ENCODE assay signal across 28 mouse cellular contexts in the genomic region with DNA sequence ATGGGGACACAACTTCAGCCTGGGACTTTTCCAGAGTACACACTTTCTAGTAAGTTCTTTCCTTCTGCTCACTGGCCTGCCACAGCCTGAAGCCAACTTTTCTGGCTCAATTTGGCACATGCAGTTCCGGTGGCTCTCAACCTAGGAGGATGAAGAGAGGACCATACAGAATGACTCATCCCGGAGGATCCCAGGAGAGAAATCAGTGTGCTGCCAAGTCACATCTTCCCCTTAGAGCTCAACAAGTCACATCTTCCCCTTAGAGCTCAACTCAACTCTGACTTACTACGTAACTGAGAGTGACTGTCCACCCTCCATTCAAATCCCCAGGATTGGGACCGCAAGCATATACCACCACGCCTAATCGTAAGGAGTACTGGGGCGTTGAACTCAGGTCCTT. TPM values are rescaled to one million over a fixed set of nuclear protein-coding genes. Genes with fewer than 3 reads are reported as not detected.
DNase-seq lines count a peak whose midpoint lies in the region; ATAC-seq and TF ChIP-seq lines count a peak whose summit lies in the region.
"Had no signal": no experiment of that assay in that cellular context is flagged by ENCODE, and none has a peak within 500 bp of the region (broad histone marks: within the 10 kb centered on the region; RNA-seq: fewer than 3 reads in every experiment).

No protein-coding gene starts in this region.

- no peak for TF ChIP-seq CTCF in bone marrow, adult 2 months (IDR thresholded peaks at IDR 0.05; ENCODE audit: control insufficient read depth, insufficient read depth, low read length)
- no peak for TF ChIP-seq CTCF in cerebellum, adult 2 months (IDR thresholded peaks at IDR 0.05; ENCODE audit: borderline replicate concordance, insufficient read depth, low read depth, low read length)

- TF ChIP-seq POLR2A in bone marrow, adult 2 months (IDR thresholded peaks at IDR 0.05; ENCODE audit: borderline replicate concordance, control insufficient read depth, low read depth, low read length) = no peak
- TF ChIP-seq POLR2A in cerebellum, adult 2 months (IDR thresholded peaks at IDR 0.05; ENCODE audit: borderline replicate concordance, insufficient read depth, low read length) = no peak

- ATAC-seq in heart, embryonic 11.5 days (replicated peaks; ENCODE audit: insufficient number of reproducible peaks, low FRiP score, low TSS enrichment) = no peak
- ATAC-seq in liver, embryonic 15.5 days (ENCODE audit: insufficient read depth) = no peak
- ATAC-seq in hindbrain, embryonic 14.5 days (ENCODE audit: low FRiP score) = no peak
- ATAC-seq in erythroid progenitor cell, adult 5-6 weeks (replicated peaks; ENCODE audit: low FRiP score, poor library complexity, severe bottlenecking) = no peak
- ATAC-seq: forebrain, embryonic 14.5 days; intestine, embryonic 16.5 days; midbrain, embryonic 15.5 days; Patski had no signal

- H3K9ac ChIP-seq in heart, embryonic 11.5 days (ENCODE audit: low read depth, low read length) = no peak overlapping the region
- H3K9ac ChIP-seq in liver, embryonic 15.5 days = no peak overlapping the region
- H3K9ac ChIP-seq in hindbrain, embryonic 14.5 days = no peak overlapping the region
- H3K9ac ChIP-seq: lung, embryonic 15.5 days; midbrain, embryonic 15.5 days; neural tube, embryonic 15.5 days had no signal

- no peaks in the 10 kb centered on the region for H3K9me3 ChIP-seq in heart, embryonic 10.5 days
- H3K9me3 ChIP-seq in heart, embryonic 11.5 days (replicated peaks; ENCODE audit: control insufficient read depth, low read length) = no peaks in the 10 kb centered on the region
- H3K9me3 ChIP-seq in liver, embryonic 15.5 days (replicated peaks) = no peaks in the 10 kb centered on the region
- no peaks in the 10 kb centered on the region for H3K9me3 ChIP-seq in hindbrain, embryonic 14.5 days (ENCODE audit: control insufficient read depth, low read length)
- H3K9me3 ChIP-seq: G1E; lung, embryonic 15.5 days; midbrain, embryonic 10.5 days; midbrain, embryonic 15.5 days; neural tube, embryonic 15.5 days had no signal

- no peaks in the 10 kb centered on the region for H3K36me3 ChIP-seq in heart, embryonic 10.5 days
- H3K36me3 ChIP-seq in heart, embryonic 11.5 days (ENCODE audit: control insufficient read depth, insufficient read depth, low read length) = no peaks in the 10 kb centered on the region
- H3K36me3 ChIP-seq in liver, embryonic 15.5 days (replicated peaks) = no peaks in the 10 kb centered on the region
- no peaks in the 10 kb centered on the region for H3K36me3 ChIP-seq in hindbrain, embryonic 14.5 days (replicated peaks; ENCODE audit: control insufficient read depth, insufficient read depth)
- H3K36me3 ChIP-seq: lung, embryonic 15.5 days; midbrain, embryonic 10.5 days; midbrain, embryonic 15.5 days; neural tube, embryonic 15.5 days had no signal

- no peak for DNase-seq in heart, embryonic 10.5 days (ENCODE audit: low spot score)
- peak; percentile 72 for DNase-seq in 3T3-L1 (ENCODE audit: low read depth, low spot score)
- no peak for DNase-seq in cerebellum, adult 2 months
- no peak for DNase-seq in hindbrain, embryonic 14.5 days (ENCODE audit: low spot score)
- DNase-seq: adrenal gland, postnatal 14 days; cerebellum, adult 8-10 months; cerebellum, postnatal 25 days; gastrocnemius, postnatal 25 days; heart, postnatal 14 days; kidney, adult 8-10 months; kidney, postnatal 14 days; layer of hippocampus, adult 9-11 months; retina, postnatal 1 day; right cerebral cortex, postnatal 14 days; thymus, postnatal 14 days had no signal

- no peak overlapping the region for H3K4me2 ChIP-seq in heart, embryonic 11.5 days
- H3K4me2 ChIP-seq in liver, embryonic 15.5 days = peak overlapping the region; percentile 21; the same call in 1 of the 2 replicates
- no peak overlapping the region for H3K4me2 ChIP-seq in hindbrain, embryonic 14.5 days (replicated peaks)
- H3K4me2 ChIP-seq: lung, embryonic 15.5 days; midbrain, embryonic 15.5 days; neural tube, embryonic 15.5 days had no signal

- no peak overlapping the region for H3K4me3 ChIP-seq in heart, embryonic 10.5 days
- no peak overlapping the region for H3K4me3 ChIP-seq in heart, embryonic 11.5 days (ENCODE audit: low read depth, low read length)
- no peak overlapping the region for H3K4me3 ChIP-seq in bone marrow, adult 2 months (replicated peaks; ENCODE audit: control insufficient read depth, low read depth, low read length)
- no peak overlapping the region for H3K4me3 ChIP-seq in liver, embryonic 15.5 days (replicated peaks)
- no peak overlapping the region for H3K4me3 ChIP-seq in cerebellum, adult 2 months (replicated peaks; ENCODE audit: insufficient read depth, low read depth, low read length)
- no peak overlapping the region for H3K4me3 ChIP-seq in hindbrain, embryonic 14.5 days (replicated peaks; ENCODE audit: low read length)
- H3K4me3 ChIP-seq: heart, adult 2 months; lung, embryonic 15.5 days; midbrain, embryonic 10.5 days; midbrain, embryonic 15.5 days; neural tube, embryonic 15.5 days had no signal

- peak overlapping the region; percentile 71 for H3K27ac ChIP-seq in heart, embryonic 10.5 days
- H3K27ac ChIP-seq in heart, embryonic 11.5 days (ENCODE audit: low read depth, low read length) = no peak overlapping the region
- H3K27ac ChIP-seq in bone marrow, adult 2 months (ENCODE audit: control insufficient read depth, insufficient read depth, low read depth, low read length, poor library complexity) = peak overlapping the region; percentile 82
- H3K27ac ChIP-seq in liver, embryonic 15.5 days (replicated peaks) = peak overlapping the region; percentile 90
- no peak overlapping the region for H3K27ac ChIP-seq in cerebellum, adult 2 months (ENCODE audit: insufficient read depth, low read length)
- H3K27ac ChIP-seq in hindbrain, embryonic 14.5 days = no peak overlapping the region
- H3K27ac ChIP-seq: heart, adult 2 months; lung, embryonic 15.5 days; midbrain, embryonic 10.5 days; midbrain, embryonic 15.5 days; neural tube, embryonic 15.5 days had no signal

- H3K4me1 ChIP-seq in heart, embryonic 10.5 days = peaks cover 86% of the 10 kb centered on the region
- H3K4me1 ChIP-seq in heart, embryonic 11.5 days (ENCODE audit: control insufficient read depth, insufficient read depth, low read length) = peaks cover 81% of the 10 kb centered on the region
- H3K4me1 ChIP-seq in bone marrow, adult 2 months (ENCODE audit: control insufficient read depth, insufficient read depth, low read length) = peaks cover 16% of the 10 kb centered on the region
- H3K4me1 ChIP-seq in liver, embryonic 15.5 days (replicated peaks) = peaks cover 89% of the 10 kb centered on the region
- H3K4me1 ChIP-seq in cerebellum, adult 2 months (ENCODE audit: control insufficient read depth, insufficient read depth, low read length) = no peaks in the 10 kb centered on the region
- H3K4me1 ChIP-seq in hindbrain, embryonic 14.5 days (replicated peaks; ENCODE audit: control insufficient read depth, insufficient read depth, low read length) = no peaks in the 10 kb centered on the region
- H3K4me1 ChIP-seq: midbrain, embryonic 15.5 days; neural tube, embryonic 15.5 days had no signal

- WGBS in heart, embryonic 10.5 days = 90% methylated on average over 7 of the region's 7 CpGs
- 95% methylated on average over 7 of the region's 7 CpGs for WGBS in heart, embryonic 11.5 days (ENCODE audit: insufficient replicate concordance)
- WGBS in bone marrow, adult 2 months = 88% methylated on average over 7 of the region's 7 CpGs
- WGBS in liver, embryonic 15.5 days (ENCODE audit: insufficient replicate concordance) = 77% methylated on average over 7 of the region's 7 CpGs
- WGBS in cerebellum, adult 2 months = 74% methylated on average over 7 of the region's 7 CpGs
- 98% methylated on average over 7 of the region's 7 CpGs for WGBS in hindbrain, embryonic 14.5 days

- no peaks in the 10 kb centered on the region for H3K27me3 ChIP-seq in heart, embryonic 10.5 days (ENCODE audit: insufficient read depth, poor library complexity, severe bottlenecking)
- H3K27me3 ChIP-seq in heart, embryonic 11.5 days (ENCODE audit: control insufficient read depth, insufficient read depth, low read length) = no peaks in the 10 kb centered on the region
- no peaks in the 10 kb centered on the region for H3K27me3 ChIP-seq in liver, embryonic 15.5 days
- no peaks in the 10 kb centered on the region for H3K27me3 ChIP-seq in cerebellum, adult 2 months (ENCODE audit: control insufficient read depth, insufficient read depth, low read length)
- H3K27me3 ChIP-seq in hindbrain, embryonic 14.5 days (ENCODE audit: control insufficient read depth, insufficient read depth, low read length) = no peaks in the 10 kb centered on the region
- H3K27me3 ChIP-seq: lung, embryonic 15.5 days; midbrain, embryonic 15.5 days; neural tube, embryonic 15.5 days; Patski had no signal

RNA-seq across cellular contexts. Expression of a gene that starts 24.2 kb away (rescaled TPM):
- 66.9 and 119 TPM in 2 replicates for polyA plus RNA-seq in heart, embryonic 10.5 days (2016; fragmentation: Nextera tagmentation; extraction: Ambion mirVana)
- 59.1 and 81.1 TPM in 2 replicates for polyA plus RNA-seq in heart, embryonic 11.5 days (2014; fragmentation: Nextera tagmentation; extraction: Ambion mirVana)
- 33.0 and 38.7 TPM in 2 replicates for polyA plus RNA-seq in bone marrow, adult 2 months (2011; ENCODE audit: insufficient read depth, insufficient read length, low replicate concordance, missing spikeins)
- 23.9 and 29.7 TPM in 2 replicates for polyA plus RNA-seq in liver, embryonic 15.5 days (2015; fragmentation: Nextera tagmentation; extraction: Ambion mirVana)
- polyA plus RNA-seq in cerebellum, adult 2 months (2012; rRNA removed) = 3.7 and 4.5 TPM in 2 replicates
- polyA plus RNA-seq in hindbrain, embryonic 14.5 days (2014; fragmentation: Nextera tagmentation; extraction: Ambion mirVana) = 2.3 and 2.5 TPM in 2 replicates
- total RNA-seq in erythroid progenitor cell, adult 5-6 weeks (2015; ENCODE audit: low replicate concordance) = 98.7 and 158 TPM in 2 replicates
- total RNA-seq in erythroid progenitor cell, adult 5-6 weeks (2017; ENCODE audit: low replicate concordance) = 88.5 and 131 TPM in 2 replicates

Comparison
In these comparisons a context has a peak if more than half of its experiments do, and no peak if none do; other contexts are left out.
1. H3K27ac ChIP-seq: peak in heart, embryonic 10.5 days (single experiment), bone marrow, adult 2 months (single experiment) and liver, embryonic 15.5 days (single experiment); none in heart, embryonic 11.5 days (single experiment), cerebellum, adult 2 months (single experiment) and hindbrain, embryonic 14.5 days (single experiment).